Mouse (Mus musculus) embryo, embryonic 9.5 days (tissue): ENCODE measurements around the gene Zfp260.
"Not testable (repeated sequence)": the region's sequence is repeated elsewhere in the genome, so short reads cannot be mapped to it uniquely, and the experiment has no call there.

Experiments used
- DNase-seq: peaks from one replicate; pipeline ENCODE4 v3.0.0-alpha.2; 2017; ENCODE audit errors: extremely low spot score

The Zfp260 gene

DNA sequence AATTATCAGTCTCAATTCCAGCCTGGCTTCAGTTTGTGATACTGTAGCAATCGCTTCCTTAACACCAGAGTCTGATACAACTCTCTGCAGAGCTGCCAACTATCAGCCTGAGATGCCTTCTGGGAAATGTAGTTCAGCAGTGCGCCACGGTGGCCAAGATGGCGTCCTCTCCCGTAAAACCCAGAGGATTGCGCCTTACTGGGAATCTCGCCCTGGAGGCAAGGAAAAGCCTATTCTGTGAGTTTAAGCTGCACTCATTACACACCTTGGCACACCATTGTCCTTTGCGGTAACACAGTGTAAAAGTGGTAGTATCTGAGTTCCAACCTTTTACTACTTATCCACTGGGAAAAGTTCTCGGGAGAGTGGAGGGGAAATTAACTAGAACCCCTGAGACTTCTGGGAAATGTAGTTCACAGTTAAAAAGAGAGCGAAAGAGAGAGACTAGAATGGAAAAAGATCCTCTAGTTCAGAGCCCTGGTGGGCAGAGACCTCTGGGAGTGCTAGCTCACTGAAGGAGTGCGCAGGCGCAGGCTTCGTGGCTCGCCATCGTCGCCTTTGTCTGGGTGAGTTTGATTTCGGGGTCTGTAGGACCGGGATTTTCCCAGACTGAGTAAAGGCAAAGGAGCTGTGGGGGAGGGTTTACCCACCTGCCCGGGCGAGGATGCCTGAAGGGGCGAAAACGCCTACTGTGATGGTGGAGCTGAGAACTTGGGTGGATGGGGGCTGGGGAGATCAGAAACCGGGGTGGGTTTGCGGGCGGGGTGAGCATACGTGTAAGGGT, at the start of gene Zfp260:
Gene Zfp260 (plus strand): TSS at position 132 of the 784 bp plus-strand sequence.
- DNase-seq = peak; percentile 92

DNA sequence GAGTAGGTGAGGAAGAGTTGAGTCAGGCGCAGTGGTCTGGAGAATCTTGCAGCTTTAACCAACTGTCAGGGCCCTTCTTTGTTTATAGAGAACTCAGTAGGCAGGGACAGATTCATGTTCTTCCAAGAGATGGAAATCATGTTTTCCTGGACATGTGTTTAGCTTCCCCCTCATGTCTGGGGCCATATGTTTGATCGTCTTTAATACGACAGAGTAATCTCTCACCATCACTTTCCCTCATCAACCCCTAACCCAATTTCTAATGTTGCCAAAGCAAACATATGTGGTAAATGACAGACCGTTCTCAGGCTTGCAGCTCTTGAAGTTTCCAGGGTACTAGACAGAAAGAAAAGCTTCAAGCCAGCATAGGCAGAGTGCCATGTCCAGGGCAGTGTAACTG, 46.5 kb upstream of the Zfp260 start:
- DNase-seq = no peak

DNA sequence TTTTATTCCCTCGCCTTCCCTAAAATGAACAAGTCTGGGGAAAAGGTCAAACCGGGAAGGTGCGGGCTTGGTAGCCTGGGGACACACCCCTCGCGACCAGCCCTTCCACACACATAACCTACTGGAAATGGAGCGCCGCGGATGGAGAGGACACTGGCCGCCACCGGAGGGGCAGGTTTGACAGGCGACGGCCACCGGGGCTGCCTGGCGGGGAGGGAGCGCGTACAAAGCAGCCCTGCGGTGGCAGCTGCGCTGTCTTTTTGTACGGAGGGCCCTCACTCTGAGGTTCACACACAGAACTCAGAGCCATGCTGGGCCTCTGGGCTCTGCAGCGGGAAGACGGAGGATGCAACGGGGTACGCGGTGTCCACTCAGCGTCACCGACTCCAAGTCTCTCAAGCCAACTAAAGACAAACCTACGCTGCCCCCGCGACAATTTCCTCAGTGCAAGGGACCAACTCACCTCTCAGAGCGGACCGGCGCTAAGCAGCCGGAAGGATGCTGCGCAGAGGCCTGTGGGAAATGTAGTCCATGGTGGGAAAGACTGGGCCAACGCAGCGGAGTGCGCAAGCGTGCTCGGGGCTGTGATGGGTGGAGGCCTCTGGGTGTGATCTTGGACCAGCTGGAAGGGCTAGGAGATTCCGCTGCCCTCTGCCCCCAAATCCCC, 43.6 kb upstream of the Zfp260 start, which contains the start of gene Zfp14:
Gene Zfp14 (minus strand): TSS at position 499 of the 667 bp plus-strand sequence.
- peak; percentile 90 for DNase-seq

GRCm38 (mm10) chr7:30053591-30053990, 41.0 kb upstream of the Zfp260 start:
- peak; percentile 24 for DNase-seq

- no peak for DNase-seq
Observed at GRCm38 (mm10) chr7:30060341-30060740, 34.2 kb upstream of the Zfp260 start.

DNA sequence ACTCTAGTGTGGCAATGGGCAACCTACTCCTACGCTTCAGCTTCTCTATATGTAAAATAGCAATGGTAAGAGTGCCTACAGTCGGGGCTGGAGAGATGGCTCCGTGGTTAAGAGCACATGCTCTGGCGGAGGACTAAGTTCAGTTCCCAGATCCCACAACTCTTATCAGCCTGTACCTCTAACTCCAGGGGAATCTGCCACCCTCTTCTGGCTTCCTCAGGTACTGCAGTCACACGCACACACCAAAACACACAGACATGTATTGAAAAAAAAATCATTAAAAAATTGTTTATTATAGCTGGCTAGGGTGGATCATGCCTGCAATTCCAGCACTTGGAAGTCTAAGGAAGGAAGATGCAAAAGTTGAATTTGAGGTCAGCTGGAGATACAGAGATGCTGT, 32.1 kb upstream of the Zfp260 start:
- no peak for DNase-seq

- DNase-seq = no peak
Observed at GRCm38 (mm10) chr7:30064622-30065021, 30.0 kb upstream of the Zfp260 start.

GRCm38 (mm10) chr7:30072146-30073028, 22.2 kb upstream of the Zfp260 start, which contains the start of gene Zfp82:
Zfp82 (minus strand) TSS chr7:30072900.
- peak; percentile 86 for DNase-seq

DNA sequence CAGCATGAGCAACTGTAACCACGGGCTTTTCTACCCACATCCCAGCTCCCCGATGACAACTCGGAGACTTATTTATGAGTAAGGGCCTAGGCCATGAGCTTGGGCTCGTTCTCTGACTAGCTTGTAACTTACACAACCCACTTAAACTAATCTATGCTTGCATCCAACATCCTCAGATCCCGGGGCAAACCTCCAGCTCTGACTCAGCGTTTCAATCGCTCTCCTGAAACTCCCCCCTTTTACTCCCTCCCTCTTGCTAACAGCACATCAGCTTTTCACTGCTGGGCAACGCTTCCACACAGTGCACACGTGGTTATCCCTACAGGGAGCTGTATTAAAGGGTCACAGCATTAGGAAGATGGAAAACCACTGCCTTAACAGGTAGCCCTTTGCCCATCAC, 8.1 kb upstream of the Zfp260 start:
- DNase-seq = no peak

- DNase-seq = peak; percentile 10
Observed at GRCm38 (mm10) chr7:30089405-30089804, 5.2 kb upstream of the Zfp260 start.

DNA sequence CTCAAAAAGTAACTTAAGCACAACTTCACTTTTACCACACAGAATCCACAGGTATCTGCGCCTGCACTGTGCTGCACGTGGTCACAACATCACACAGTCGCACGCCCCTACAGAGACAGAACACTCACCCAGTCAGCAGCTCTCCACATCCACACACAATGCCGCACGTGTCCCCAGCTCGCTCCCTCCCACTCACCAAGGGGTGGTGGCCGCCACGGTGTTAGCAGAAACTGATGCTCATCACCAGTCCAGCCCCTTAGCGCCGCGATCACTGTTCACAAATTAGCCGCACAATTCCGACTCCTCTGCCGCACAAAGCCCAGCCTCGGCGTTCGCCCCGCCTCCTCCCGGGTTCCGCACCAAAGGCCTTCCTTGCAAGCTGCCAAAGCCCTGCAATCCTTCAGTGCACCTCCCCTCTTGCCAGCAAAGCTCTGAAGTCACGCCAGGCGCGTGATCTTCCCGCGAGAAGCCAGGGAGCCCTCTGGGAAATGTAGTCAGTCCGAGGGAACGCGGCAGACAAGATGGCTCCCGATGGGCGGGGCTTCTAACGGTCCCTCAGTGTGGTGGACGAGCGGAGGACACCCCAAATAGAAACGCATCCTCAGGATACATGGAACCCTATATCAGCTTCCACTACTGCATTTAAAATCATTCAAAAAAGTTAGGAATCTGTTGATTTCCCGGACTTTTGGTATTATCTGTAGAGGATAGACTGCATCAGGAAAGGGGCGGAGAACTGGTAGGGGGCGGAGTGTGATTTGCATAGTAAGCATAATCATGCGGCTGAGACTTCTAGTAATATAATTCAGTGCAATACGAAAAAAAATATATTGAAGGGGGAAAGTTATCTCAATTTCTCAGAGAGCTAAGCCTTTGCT, 4.2 kb upstream of the Zfp260 start, which contains the start of the genes Gm26920 and Zfp566:
Gene Gm26920 (minus strand): TSS at position 319 of the 878 bp plus-strand sequence.
Gene Zfp566 (minus strand): TSS at position 436 of the 878 bp plus-strand sequence.
- DNase-seq = peak; percentile 99

GRCm38 (mm10) chr7:30090970-30091585, 3.5 kb upstream of the Zfp260 start:
- peak; percentile 40 for DNase-seq

- no peak for DNase-seq
Observed at GRCm38 (mm10) chr7:30092666-30093065, 1.9 kb upstream of the Zfp260 start.

- no peak for DNase-seq
Observed at GRCm38 (mm10) chr7:30093918-30094415, 610 bp upstream of the Zfp260 start.

GRCm38 (mm10) chr7:30095551-30096125, 1.1 kb downstream of the Zfp260 start:
- DNase-seq = peak; percentile 38

GRCm38 (mm10) chr7:30099297-30099696, 4.7 kb downstream of the Zfp260 start:
- no peak for DNase-seq

- DNase-seq = no peak
Observed at GRCm38 (mm10) chr7:30116076-30116475, 21.5 kb downstream of the Zfp260 start.

- DNase-seq = not testable (repeated sequence)
Observed at GRCm38 (mm10) chr7:30117935-30118334, 23.4 kb downstream of the Zfp260 start.

GRCm38 (mm10) chr7:30121308-30122187, 27.0 kb downstream of the Zfp260 start, which contains the start of gene Zfp382:
Zfp382 (plus strand) TSS chr7:30121942.
- peak; percentile 91 for DNase-seq
